Mouse (Mus musculus) bone marrow, adult 2 months (tissue): Measurements from ENCODE around the gene D1Pas1.

Experiments used
- CTCF ChIP-seq: fragments of 200-500 bp; IDR thresholded peaks from 2 replicates; pipeline ENCODE4 v1.5.1; 2011; ENCODE audit warnings: low read length, control low read depth; ENCODE audit not compliant: control insufficient read depth, insufficient read depth
- POLR2A ChIP-seq: fragments of 200-500 bp; IDR thresholded peaks from 2 replicates; pipeline ENCODE4 v1.6.1; 2011; ENCODE audit warnings: low read depth, mild to moderate bottlenecking, control low read depth, low read length, borderline replicate concordance; ENCODE audit not compliant: control insufficient read depth

- TF ChIP-seq CTCF = no peak
- TF ChIP-seq POLR2A = no peak
Observed at GRCm38 (mm10) chr1:186930160-186930887, 36.9 kb upstream of the D1Pas1 start.
